Mouse (Mus musculus): ENCODE results near the gene Slc11a1. TPM values are rescaled to one million over a fixed set of nuclear protein-coding genes. Genes with fewer than 3 reads are reported as not detected.

Slc11a1 gene
- polyA plus RNA-seq, 1 experiment from 2014 or later = 1.8 TPM

MicroRNAs encoded within 50 kb of the gene (microRNA counts, 519-probe panel; counts per million panel counts)
- microRNA mmu-miR-26b = 1,255 counts per million, percentile 77 among the panel's probes with 10 or more counts

Other genes starting within 250 kb of the Slc11a1 start
- gene Rufy4, start 249.7 kb upstream of the Slc11a1 start, polyA plus RNA-seq (2016; fragmentation: Nextera tagmentation; extraction: Ambion mirVana) = 0.31 and 0.37 TPM in 2 replicates
- gene Cxcr2, start 221.2 kb upstream of the Slc11a1 start, polyA plus RNA-seq (2016; fragmentation: Nextera tagmentation; extraction: Ambion mirVana) = 0.11 and 0.18 TPM in 2 replicates
- gene Cxcr1, start 180.6 kb upstream of the Slc11a1 start, polyA plus RNA-seq (2016; fragmentation: Nextera tagmentation; extraction: Ambion mirVana) = not detected in 2 replicates
- gene Arpc2, start 139.1 kb upstream of the Slc11a1 start, polyA plus RNA-seq (2016; fragmentation: Nextera tagmentation; extraction: Ambion mirVana) = 352 and 355 TPM in 2 replicates
- 0.15 and 0.24 TPM in 2 replicates for gene Gpbar1, start 96.6 kb upstream of the Slc11a1 start, polyA plus RNA-seq (2016; fragmentation: Nextera tagmentation; extraction: Ambion mirVana)
- gene Aamp, start 90.5 kb upstream of the Slc11a1 start, polyA plus RNA-seq (2016; fragmentation: Nextera tagmentation; extraction: Ambion mirVana) = 238 and 248 TPM in 2 replicates
- 111 and 120 TPM in 2 replicates for gene Pnkd, start 90.3 kb upstream of the Slc11a1 start, polyA plus RNA-seq (2016; fragmentation: Nextera tagmentation; extraction: Ambion mirVana)
- gene Tmbim1, start 69.6 kb upstream of the Slc11a1 start, polyA plus RNA-seq (2016; fragmentation: Nextera tagmentation; extraction: Ambion mirVana) = 11.6 and 12.6 TPM in 2 replicates
- 0.37 and 1.4 TPM in 2 replicates for gene Catip, start 13.1 kb upstream of the Slc11a1 start, polyA plus RNA-seq (2016; fragmentation: Nextera tagmentation; extraction: Ambion mirVana)
- 34.3 and 35.7 TPM in 2 replicates for gene Ctdsp1, start 16.3 kb downstream of the Slc11a1 start, polyA plus RNA-seq (2016; fragmentation: Nextera tagmentation; extraction: Ambion mirVana)
- 0.21 and 0.24 TPM in 2 replicates for gene Vil1, start 34.2 kb downstream of the Slc11a1 start, polyA plus RNA-seq (2016; fragmentation: Nextera tagmentation; extraction: Ambion mirVana)
- 84.6 and 100 TPM in 2 replicates for gene Cnot9, start 130.9 kb downstream of the Slc11a1 start, polyA plus RNA-seq (2016; fragmentation: Nextera tagmentation; extraction: Ambion mirVana)
- 1.1 and 1.3 TPM in 2 replicates for gene Plcd4, start 167.7 kb downstream of the Slc11a1 start, polyA plus RNA-seq (2016; fragmentation: Nextera tagmentation; extraction: Ambion mirVana)
- gene Usp37, start 169.1 kb downstream of the Slc11a1 start, polyA plus RNA-seq (2016; fragmentation: Nextera tagmentation; extraction: Ambion mirVana) = 34.0 and 45.5 TPM in 2 replicates
- 8.7 and 9.6 TPM in 2 replicates for gene Zfp142, start 213.1 kb downstream of the Slc11a1 start, polyA plus RNA-seq (2016; fragmentation: Nextera tagmentation; extraction: Ambion mirVana)
- gene Bcs1l, start 213.1 kb downstream of the Slc11a1 start, polyA plus RNA-seq (2016; fragmentation: Nextera tagmentation; extraction: Ambion mirVana) = 17.4 and 19.4 TPM in 2 replicates
- 33.0 and 37.2 TPM in 2 replicates for gene Rnf25, start 226.2 kb downstream of the Slc11a1 start, polyA plus RNA-seq (2016; fragmentation: Nextera tagmentation; extraction: Ambion mirVana)
- 15.3 and 21.8 TPM in 2 replicates for gene Stk36, start 226.2 kb downstream of the Slc11a1 start, polyA plus RNA-seq (2016; fragmentation: Nextera tagmentation; extraction: Ambion mirVana)